In the genomic region with DNA sequence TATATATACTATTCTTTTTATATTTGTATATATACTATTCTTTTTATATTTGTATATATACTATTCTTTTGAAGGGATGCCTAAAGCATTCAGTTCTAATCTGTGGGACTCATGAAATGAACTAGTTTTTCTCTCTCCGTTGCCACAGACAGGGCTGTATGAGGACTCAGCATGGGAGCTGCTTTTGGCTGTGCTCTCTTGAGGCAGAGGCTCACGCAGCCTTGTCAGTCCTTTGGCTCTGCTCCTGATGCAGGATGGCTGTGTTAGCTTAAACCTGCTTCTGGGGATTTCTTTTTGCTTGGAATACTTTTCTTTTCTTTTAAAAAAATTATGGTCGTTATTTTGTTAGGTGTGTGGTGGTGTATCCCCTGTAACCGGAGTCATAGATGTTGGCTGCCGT, we compare ENCODE assay signal across 20 mouse cellular contexts. TPM values are rescaled to one million over a fixed set of nuclear protein-coding genes. Genes with fewer than 3 reads are reported as not detected.
A peak's percentile ranks its signal among the peaks of the same experiment; 100 is the strongest.
DNase-seq lines count a peak whose midpoint lies in the region; ATAC-seq lines count a peak whose summit lies in the region.
"Had no signal": no experiment of that assay in that cellular context is flagged by ENCODE, and none has a peak within 500 bp of the region (broad histone marks: within the 10 kb centered on the region; RNA-seq: fewer than 3 reads in every experiment).

No protein-coding gene starts in this region.

- no peak overlapping the region for H3K27ac ChIP-seq in midbrain, embryonic 11.5 days (ENCODE audit: low read depth, low read length)
- no peak overlapping the region for H3K27ac ChIP-seq in midbrain, embryonic 14.5 days (replicated peaks; ENCODE audit: low read depth, low read length)
- H3K27ac ChIP-seq: embryonic facial prominence, embryonic 10.5 days; forebrain, embryonic 15.5 days; heart, embryonic 13.5 days; hindbrain, embryonic 15.5 days had no signal

- WGBS in midbrain, embryonic 11.5 days = 90% methylated on average over 5 of the region's 5 CpGs
- 78% methylated on average over 5 of the region's 5 CpGs for WGBS in midbrain, embryonic 14.5 days

- no peak overlapping the region for H3K4me3 ChIP-seq in midbrain, embryonic 11.5 days (ENCODE audit: low read depth, low read length)
- H3K4me3 ChIP-seq in midbrain, embryonic 14.5 days (replicated peaks; ENCODE audit: low read depth, low read length) = no peak overlapping the region
- H3K4me3 ChIP-seq: embryonic facial prominence, embryonic 10.5 days; forebrain, embryonic 15.5 days; heart, embryonic 13.5 days; hindbrain, embryonic 15.5 days had no signal

- H3K9me3 ChIP-seq in midbrain, embryonic 11.5 days (ENCODE audit: control insufficient read depth, low read length) = no peaks in the 10 kb centered on the region
- no peaks in the 10 kb centered on the region for H3K9me3 ChIP-seq in midbrain, embryonic 14.5 days (ENCODE audit: control insufficient read depth, low read length)
- H3K9me3 ChIP-seq: embryonic facial prominence, embryonic 10.5 days; forebrain, embryonic 15.5 days; G1E; heart, embryonic 13.5 days; hindbrain, embryonic 15.5 days had no signal

- no peak overlapping the region for H3K9ac ChIP-seq in midbrain, embryonic 11.5 days (ENCODE audit: low read length)
- H3K9ac ChIP-seq in midbrain, embryonic 14.5 days (replicated peaks; ENCODE audit: low read length) = no peak overlapping the region
- H3K9ac ChIP-seq: forebrain, embryonic 15.5 days; heart, embryonic 13.5 days; hindbrain, embryonic 15.5 days had no signal

- no peaks in the 10 kb centered on the region for H3K27me3 ChIP-seq in midbrain, embryonic 11.5 days (ENCODE audit: control insufficient read depth, insufficient read depth, low read length)
- H3K27me3 ChIP-seq in midbrain, embryonic 14.5 days (ENCODE audit: control insufficient read depth, insufficient read depth, low read length) = no peaks in the 10 kb centered on the region
- H3K27me3 ChIP-seq: forebrain, embryonic 15.5 days; heart, embryonic 13.5 days; hindbrain, embryonic 15.5 days had no signal

- ATAC-seq in cerebellum, adult (ENCODE audit: insufficient number of reproducible peaks, low FRiP score, low TSS enrichment) = peak; percentile 78
- no peak for ATAC-seq in midbrain, embryonic 11.5 days (ENCODE audit: low FRiP score)
- no peak for ATAC-seq in midbrain, embryonic 14.5 days (ENCODE audit: low FRiP score, low TSS enrichment)
- ATAC-seq: CD4-positive, CD25-positive, alpha-beta regulatory T cell, adult 4 months; forebrain, embryonic 15.5 days had no signal

- DNase-seq in cerebellum, postnatal 4 days (ENCODE audit: low spot score in 2 of 2) = no peak
- peak; percentile 70 for DNase-seq in heart, adult 11 months
- DNase-seq in heart, adult 9 months (ENCODE audit: low spot score in 2 of 2) = no peak
- DNase-seq in midbrain, embryonic 11.5 days (ENCODE audit: low spot score, missing footprints) = peak; percentile 54
- no peak for DNase-seq in midbrain, embryonic 14.5 days
- DNase-seq in cerebellum, postnatal 25 days = peak; percentile 53 to 69
- no peak for DNase-seq in right cerebral cortex, postnatal 10 days (ENCODE audit: low spot score in 2 of 2)
- DNase-seq: adrenal gland, adult 8-10 months; adrenal gland, postnatal 36 days; B cell, adult 2 months; gastrocnemius, postnatal 14 days; heart, postnatal 36 days; kidney, adult 11 months had no signal

- no peaks in the 10 kb centered on the region for H3K36me3 ChIP-seq in midbrain, embryonic 11.5 days (ENCODE audit: control insufficient read depth, insufficient read depth, low read length)
- H3K36me3 ChIP-seq in midbrain, embryonic 14.5 days (ENCODE audit: control insufficient read depth, insufficient read depth, low read length) = no peaks in the 10 kb centered on the region
- H3K36me3 ChIP-seq: forebrain, embryonic 15.5 days; hindbrain, embryonic 15.5 days had no signal

- H3K4me2 ChIP-seq in midbrain, embryonic 11.5 days = no peak overlapping the region
- no peak overlapping the region for H3K4me2 ChIP-seq in midbrain, embryonic 14.5 days (ENCODE audit: low read length)
- H3K4me2 ChIP-seq: forebrain, embryonic 15.5 days; heart, embryonic 13.5 days; hindbrain, embryonic 15.5 days had no signal

- H3K4me1 ChIP-seq in midbrain, embryonic 11.5 days (ENCODE audit: control insufficient read depth, insufficient read depth, low read length) = no peaks in the 10 kb centered on the region
- no peaks in the 10 kb centered on the region for H3K4me1 ChIP-seq in midbrain, embryonic 14.5 days (ENCODE audit: control insufficient read depth, insufficient read depth, low read length)
- H3K4me1 ChIP-seq: embryonic facial prominence, embryonic 10.5 days; forebrain, embryonic 15.5 days had no signal

RNA-seq across cellular contexts. Expression of a gene that starts 39.5 kb away (rescaled TPM):
- 11.9 and 15.0 TPM in 2 replicates for polyA plus RNA-seq in midbrain, embryonic 11.5 days (2014; fragmentation: Nextera tagmentation; extraction: Ambion mirVana)
- 17.9 and 19.0 TPM in 2 replicates for polyA plus RNA-seq in midbrain, embryonic 14.5 days (2014; fragmentation: Nextera tagmentation; extraction: Ambion mirVana)

Comparison
In these comparisons a context has a peak if more than half of its experiments do, and no peak if none do; other contexts are left out.
1. DNase-seq: peak in heart, adult 11 months (single experiment), midbrain, embryonic 11.5 days (single experiment) and cerebellum, postnatal 25 days (2 of 2); none in cerebellum, postnatal 4 days (0 of 2), heart, adult 9 months (0 of 2), midbrain, embryonic 14.5 days (single experiment) and right cerebral cortex, postnatal 10 days (0 of 2).